ENCODE assay signal across 8 mouse cellular contexts in genomic region chr5:124729662-124730206, GRCm38 (mm10). TPM values are rescaled to one million over a fixed set of nuclear protein-coding genes. Genes with fewer than 3 reads are reported as not detected.
DNase-seq lines count a peak whose midpoint lies in the region; ATAC-seq lines count a peak whose summit lies in the region.

No protein-coding gene starts in this region.

- peak overlapping the region; percentile 54 for H3K4me2 ChIP-seq in neural tube, embryonic 12.5 days (replicated peaks)

- no peak for ATAC-seq in neural tube, embryonic 12.5 days (ENCODE audit: low FRiP score, low read depth)

- H3K36me3 ChIP-seq in forebrain, embryonic 10.5 days (replicated peaks): no peaks in the 10 kb centered on the region
- no peaks in the 10 kb centered on the region for H3K36me3 ChIP-seq in neural tube, embryonic 12.5 days

- H3K27me3 ChIP-seq in forebrain, embryonic 10.5 days (ENCODE audit: poor library complexity, severe bottlenecking): peaks cover 7% of the 10 kb centered on the region
- H3K27me3 ChIP-seq in neural tube, embryonic 12.5 days (replicated peaks): no peaks in the 10 kb centered on the region; the same call in 1 of the 2 replicates

- H3K9me3 ChIP-seq in forebrain, embryonic 10.5 days: no peaks in the 10 kb centered on the region
- H3K9me3 ChIP-seq in neural tube, embryonic 12.5 days: no peaks in the 10 kb centered on the region

- DNase-seq in kidney, adult 18-20 months: peak; percentile 14
- DNase-seq in kidney, adult 11 months: no peak
- peak; percentile 19 for DNase-seq in forebrain, embryonic 10.5 days (ENCODE audit: extremely low spot score, low spot score)
- DNase-seq in kidney, postnatal 25 days: peak; percentile 27 to 51
- no peak for DNase-seq in right cerebral cortex, adult 18-20 months
- no peak for DNase-seq in thymus, postnatal 0 days (ENCODE audit: low spot score)
- no peak for DNase-seq in thymus, postnatal 14 days

- no peak overlapping the region for H3K27ac ChIP-seq in forebrain, embryonic 10.5 days
- no peak overlapping the region for H3K27ac ChIP-seq in neural tube, embryonic 12.5 days

- H3K4me3 ChIP-seq in forebrain, embryonic 10.5 days: peak overlapping the region; percentile 44
- H3K4me3 ChIP-seq in neural tube, embryonic 12.5 days: peak overlapping the region; percentile 16

- 17% methylated on average over 21 of the region's 21 CpGs for WGBS in forebrain, embryonic 10.5 days
- WGBS in neural tube, embryonic 12.5 days: 13% methylated on average over 21 of the region's 21 CpGs

- peak overlapping the region; percentile 42; the same call in 1 of the 2 replicates for H3K9ac ChIP-seq in neural tube, embryonic 12.5 days

- H3K4me1 ChIP-seq in forebrain, embryonic 10.5 days: peaks cover 15% of the 10 kb centered on the region
- peaks cover 10% of the 10 kb centered on the region for H3K4me1 ChIP-seq in neural tube, embryonic 12.5 days

RNA-seq across cellular contexts. Expression of gene Dnah10, which starts 4.8 kb away (rescaled TPM):
- polyA plus RNA-seq in forebrain, embryonic 10.5 days (2016; fragmentation: Nextera tagmentation; extraction: Ambion mirVana): 0.02 TPM in 1 of 2 replicates, not detected in the other
- 0.15 and 0.18 TPM in 2 replicates for polyA plus RNA-seq in neural tube, embryonic 12.5 days (2016; fragmentation: Nextera tagmentation; extraction: Ambion mirVana)
- polyA plus RNA-seq in thymus, postnatal 0 days (2015; fragmentation: Nextera tagmentation; extraction: Ambion mirVana): 0.03 and 0.04 TPM in 2 replicates

Comparison
In these comparisons a context has a peak if more than half of its experiments do, and no peak if none do; other contexts are left out.
1. DNase-seq: peak in kidney, adult 18-20 months (single experiment), forebrain, embryonic 10.5 days (single experiment) and kidney, postnatal 25 days (2 of 2); none in kidney, adult 11 months (single experiment), right cerebral cortex, adult 18-20 months (single experiment), thymus, postnatal 0 days (single experiment) and thymus, postnatal 14 days (single experiment).